Mouse (Mus musculus) kidney, adult 8-10 months (tissue): ENCODE measurements at regions not wholly inside any gene's neighbourhood (a gene's known extent, or its start where the extent isn't known, plus 50 kb on each side); places are given as distances from the start of the nearest gene placed in this dataset.

Experiments used
- DNase-seq, 2 experiments: peaks; one replicate each; pipeline ENCODE4 v3.0.0; 2022

DNA sequence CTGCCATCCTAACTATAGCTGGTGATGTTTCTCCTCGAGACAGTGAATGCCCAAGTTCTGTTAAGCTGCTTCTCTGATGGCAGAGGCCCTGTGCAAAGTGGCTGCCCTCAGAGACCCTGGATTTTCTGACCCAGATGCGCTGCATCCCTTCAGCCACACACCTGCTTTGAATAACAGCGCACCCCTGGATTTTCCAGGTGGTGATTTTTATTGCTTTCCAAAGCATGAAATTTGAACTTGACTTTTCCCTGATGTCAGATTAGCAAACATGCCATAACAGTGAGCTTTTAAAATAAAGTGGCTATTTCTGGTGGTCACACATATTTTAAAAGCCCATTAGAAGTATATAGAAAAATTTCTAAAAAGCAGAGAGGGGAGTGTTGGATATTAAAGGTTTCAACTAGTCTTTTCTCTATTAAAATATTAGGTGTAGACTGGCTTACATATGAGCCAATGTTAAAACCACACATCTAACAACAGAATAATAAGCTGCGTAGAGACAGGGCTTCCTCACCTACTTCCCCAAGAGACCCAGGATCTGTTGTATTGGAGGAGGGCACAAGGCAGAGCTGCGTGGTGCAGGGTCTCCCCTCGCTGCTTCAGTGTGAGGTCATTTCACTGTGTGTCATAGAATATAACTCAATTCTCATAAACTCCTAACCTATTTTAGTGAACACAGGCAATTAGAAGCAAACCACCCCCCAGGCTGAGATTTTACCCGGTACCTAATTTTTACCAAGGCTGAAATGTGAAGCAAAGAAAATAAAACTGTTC is 280.3 kb downstream of the Ccdc91 start:
- DNase-seq, result no peak

DNA sequence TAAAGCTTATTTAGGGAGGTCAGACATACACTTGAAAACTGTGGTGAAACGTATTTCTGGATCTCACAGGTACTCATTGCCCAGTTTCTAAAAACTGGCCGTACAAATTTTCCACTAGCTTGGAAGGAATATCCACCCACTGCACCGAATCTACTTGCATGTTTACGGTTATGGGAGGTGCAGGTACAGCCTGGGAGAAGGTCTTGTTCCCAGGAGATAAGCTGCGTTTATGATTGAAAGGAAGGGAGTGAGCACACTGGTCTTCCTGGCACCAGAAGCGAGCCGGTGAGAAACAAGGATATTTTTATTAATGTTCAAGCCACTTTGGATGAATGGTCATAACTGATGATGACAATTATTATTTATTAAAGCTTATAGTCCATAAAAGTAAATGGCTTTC is 283.9 kb downstream of the Ccdc91 start:
- DNase-seq, result no peak

DNA sequence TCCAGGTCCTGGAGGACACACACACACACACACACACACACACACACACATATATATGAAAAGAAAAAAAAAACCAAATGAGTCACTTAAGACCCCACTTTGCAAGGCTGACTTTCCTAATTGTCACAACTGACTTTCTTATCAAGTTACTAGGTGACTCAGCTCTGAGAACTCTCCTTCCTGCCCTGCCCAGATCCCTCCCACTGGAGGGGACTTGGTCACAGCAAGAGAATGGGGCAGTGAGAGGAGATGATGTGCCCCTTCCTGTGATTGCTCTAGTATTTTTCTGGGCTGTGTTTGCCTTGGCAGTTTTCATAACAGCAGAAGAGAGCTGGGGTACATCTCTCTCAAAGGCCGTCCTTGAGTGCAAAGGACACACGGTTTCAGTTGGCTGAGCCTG is 284.5 kb downstream of the Ccdc91 start:
- no peak for DNase-seq

DNA sequence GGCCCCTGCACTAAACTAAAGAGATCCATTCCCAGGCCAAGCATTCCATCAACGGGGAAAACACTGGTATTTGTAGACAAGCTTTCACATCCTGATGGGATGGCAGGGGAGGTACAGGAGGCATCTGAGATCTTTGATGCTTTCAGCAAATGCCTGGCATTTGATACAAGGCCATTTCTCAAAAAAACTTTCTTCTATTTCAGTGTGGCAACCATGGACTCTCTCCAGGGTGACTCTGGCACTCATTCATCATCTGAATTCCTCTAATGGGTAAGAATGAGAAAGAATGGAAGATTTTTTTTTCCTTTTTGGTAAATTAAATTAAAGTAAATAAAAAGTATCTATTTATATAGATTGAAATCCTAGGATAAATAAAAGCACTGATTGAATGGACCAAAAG is 281.8 kb upstream of the Far2 start:
- DNase-seq, result no peak

DNA sequence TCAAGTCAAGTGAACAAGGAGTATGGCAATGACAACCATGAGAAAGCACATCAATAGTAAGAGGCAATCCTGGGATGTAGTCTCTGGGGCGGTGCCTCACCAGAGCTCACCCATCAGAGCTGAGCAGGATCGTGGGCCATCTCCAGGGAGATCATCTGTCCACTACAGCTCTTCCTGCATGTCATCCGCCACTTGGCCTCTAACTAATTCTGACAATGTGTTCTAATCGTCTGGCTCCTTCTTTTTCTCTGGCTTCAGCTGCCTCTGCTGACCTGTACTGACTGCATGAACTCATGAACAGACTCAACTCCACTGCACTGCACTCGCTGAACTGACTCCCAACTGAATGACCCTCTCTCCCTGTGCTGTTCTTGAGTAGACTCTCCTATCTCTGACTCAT is 277.9 kb upstream of the Far2 start:
- DNase-seq, result no peak

DNA sequence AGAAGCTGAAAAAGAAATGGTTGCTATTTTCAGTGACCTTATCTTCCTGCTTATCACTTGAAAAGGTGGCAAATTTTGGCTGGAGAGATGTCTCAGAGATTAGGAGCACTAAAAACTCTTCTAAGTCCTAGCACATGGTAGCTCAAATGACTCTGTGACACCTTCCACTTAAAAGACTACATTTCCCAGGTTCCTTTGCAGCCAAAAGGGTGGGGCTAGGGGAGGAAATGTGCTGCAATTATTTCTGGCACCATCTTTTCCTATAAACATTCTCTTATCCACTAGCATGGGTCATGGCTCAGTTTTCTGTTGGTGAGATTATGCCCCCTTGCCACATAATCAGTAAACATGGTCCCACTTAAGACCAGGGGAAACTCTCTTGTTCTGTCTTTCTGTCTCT is 277.0 kb upstream of the Far2 start:
- no peak for DNase-seq

DNA sequence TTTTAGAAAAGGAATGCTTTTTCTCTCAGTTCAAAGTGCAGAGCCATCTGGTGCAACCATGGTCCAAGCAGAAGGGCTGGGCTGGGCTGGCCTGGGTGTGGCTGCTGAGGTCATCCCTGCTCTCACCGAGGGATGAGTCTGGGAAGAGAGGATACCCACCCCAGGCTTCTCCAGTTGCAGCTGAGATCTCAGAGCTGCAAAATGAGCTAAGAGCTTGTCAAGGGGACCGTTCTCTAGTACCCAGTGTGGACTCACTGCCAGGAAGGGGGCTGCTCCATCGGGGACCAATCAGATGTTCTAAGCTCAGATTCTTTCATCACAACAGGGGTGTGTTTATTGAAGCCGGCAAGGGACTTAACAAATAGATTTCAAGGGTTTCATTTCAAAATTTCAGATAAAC is 275.6 kb upstream of the Far2 start:
- no peak for DNase-seq

DNA sequence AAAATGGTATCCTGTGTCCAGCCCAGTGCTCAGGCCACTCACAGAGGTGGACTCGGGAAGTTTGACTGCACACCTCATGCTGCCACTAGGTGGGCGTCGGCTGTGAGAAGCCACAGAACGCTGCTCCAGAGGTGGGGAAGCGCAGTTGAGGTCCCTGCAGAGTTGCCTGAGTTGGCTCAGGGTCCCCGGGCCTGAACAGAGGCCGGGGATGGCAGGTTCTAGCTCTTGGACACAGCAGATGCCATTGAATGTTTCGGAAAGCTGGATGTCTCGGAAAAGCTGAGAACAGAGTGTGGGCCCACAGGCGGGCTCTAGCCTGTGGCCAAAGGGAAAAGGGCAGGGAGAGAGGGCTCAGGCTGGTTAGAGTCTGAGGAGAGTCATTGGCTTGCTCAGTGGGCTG is 273.2 kb upstream of the Far2 start:
- DNase-seq, result no peak

DNA sequence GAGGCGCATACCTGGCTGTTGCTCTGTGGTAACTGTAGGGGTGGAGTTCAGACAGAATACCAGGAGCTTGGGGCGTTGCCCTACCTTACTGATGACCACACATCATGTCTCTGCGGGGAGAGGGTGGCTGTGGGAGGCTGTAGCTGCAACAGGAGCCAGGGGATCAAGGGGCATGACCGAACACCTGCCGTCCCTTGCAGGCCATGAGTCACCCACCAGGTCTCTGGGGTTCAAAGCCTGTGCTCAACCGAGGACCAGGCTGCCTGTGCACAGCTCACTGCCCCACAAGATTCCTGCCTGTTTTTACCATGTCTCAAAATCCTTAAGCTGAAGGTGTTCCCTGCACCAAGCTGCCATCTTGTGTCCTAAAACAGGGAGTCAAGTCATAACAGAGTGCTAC is 272.4 kb upstream of the Far2 start:
- DNase-seq, result no peak

DNA sequence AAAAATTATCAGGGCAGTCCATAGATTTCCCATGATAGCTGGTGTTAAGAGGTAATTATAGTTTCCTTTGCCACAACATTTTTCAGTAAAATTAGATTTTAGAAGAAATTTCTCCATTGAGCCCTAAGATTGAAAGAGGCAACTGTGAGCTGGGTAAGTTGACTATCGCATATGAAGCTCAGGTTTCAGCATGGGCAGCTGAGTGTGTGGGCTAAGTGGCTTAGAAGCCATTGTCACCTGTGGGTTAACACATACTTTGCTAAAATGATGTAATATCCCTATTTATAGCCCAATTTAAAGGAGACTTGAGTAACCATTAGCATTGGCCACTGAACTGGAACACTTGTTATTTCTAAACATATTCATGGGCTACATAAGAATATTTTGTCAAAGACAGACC is 267.6 kb upstream of the Far2 start:
- DNase-seq, result no peak

DNA sequence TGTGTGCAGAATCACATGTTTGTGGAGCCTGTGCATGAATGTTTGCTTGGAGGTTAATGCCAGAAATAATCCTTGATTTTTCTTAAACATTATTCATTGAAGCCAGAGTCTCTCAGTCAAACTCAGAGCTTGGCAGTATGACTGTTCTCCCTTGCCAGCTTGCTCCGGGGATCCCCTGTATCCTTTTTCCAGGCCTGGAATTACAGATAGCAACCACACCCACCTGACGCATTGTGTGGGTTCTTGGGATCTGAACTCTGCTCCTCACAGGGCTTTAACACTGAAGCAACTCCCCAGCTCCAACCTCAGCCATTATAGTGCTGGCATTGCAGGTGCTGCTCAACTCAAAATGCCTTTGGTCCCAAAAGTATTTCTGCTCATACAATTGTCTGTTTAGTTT is 262.8 kb upstream of the Far2 start:
- no peak for DNase-seq

DNA sequence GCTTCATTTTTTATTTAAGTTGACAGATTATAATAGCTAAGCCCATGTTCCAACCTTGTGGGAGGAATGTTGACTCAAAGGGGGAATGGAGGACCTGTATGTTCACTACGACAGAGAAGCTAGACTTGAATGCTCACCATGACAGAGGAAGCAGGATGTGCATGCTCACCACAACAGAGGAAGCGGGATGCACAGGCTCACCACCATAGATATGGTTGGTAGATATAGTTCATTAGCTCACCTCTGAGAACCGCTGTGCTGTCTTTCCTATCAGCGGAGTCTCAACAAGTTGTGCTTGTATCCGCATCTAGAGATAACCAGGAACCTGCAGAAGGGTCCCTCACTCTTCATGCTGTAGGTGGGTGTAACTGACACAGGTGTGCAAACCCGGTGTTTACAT is 262.2 kb upstream of the Far2 start:
- no peak for DNase-seq

DNA sequence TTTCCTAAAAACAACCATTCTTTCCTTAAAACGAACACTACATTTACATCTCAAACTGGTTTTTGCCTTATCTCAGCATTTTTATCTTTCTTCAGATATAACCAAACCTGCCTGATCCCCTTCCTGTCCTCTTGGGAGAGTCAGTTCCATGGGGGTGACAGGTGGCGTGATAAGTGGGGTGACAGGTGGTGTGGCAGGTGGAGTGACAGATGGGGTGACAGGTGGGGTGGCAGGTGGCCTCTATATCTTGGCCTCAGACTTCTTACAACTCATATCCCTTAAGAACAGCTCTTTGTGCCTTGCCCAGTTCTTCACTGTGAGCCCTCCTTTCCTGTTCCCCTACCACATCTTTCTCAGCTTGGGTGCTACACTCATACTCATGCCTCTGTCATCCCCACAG is 259.0 kb upstream of the Far2 start:
- no peak for DNase-seq

DNA sequence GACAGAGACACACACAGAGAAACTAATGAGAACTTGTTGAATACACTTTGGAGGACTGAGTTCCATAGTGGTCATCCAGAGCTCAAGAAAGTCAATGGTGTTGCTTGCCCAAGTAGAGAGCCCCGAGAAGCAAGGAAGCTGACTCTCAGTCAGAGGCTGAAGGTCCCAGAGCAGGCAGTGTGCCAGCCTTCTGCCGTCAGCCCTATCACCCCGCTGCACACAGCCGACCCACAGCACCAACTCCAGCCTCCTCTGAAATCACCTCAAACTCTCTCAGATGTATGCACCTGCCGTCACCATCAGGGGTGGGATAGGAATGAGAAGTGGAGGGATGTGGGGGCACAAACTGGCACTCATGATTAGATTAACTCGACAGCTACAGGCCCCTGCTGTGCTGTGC is 257.9 kb upstream of the Far2 start:
- DNase-seq, result no peak

DNA sequence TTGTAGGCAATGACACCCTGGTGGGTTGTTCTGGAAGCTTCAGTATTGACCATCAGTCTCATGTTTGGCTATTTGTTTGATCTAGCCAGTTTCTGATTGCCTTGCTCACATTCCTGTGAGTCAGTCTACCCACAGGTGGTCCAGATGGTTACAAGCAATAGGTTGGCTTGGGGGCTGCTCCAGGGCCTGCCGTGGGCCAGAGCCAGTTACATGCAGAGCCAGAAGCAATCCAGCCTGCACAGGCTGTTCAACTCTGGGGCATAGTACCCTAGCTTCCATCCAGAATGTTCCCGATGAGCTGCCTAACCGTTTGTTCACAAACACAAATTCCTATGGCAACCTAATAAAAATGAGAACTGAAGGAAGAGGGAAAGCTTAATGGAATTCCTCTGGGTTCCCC is 253.2 kb upstream of the Far2 start:
- DNase-seq, result no peak

DNA sequence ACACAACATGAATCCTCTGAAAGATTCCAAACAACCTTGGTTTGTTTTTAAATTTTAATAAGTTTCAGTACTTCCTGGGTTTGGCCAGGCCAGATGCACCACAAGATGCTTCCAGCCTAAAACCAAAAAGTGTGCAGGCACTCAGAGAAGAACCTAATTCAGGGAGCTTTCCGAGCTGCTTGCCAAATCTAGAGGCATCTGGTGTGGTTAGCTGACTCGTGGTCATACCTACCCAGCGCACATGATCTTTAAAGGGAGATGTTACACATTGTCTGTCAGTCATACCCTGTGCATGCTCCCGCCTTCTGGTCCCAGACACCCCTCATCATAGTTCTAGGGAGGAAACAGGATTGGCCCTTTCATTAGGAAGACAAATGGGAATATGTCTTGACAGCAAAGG is 252.7 kb upstream of the Far2 start:
- no peak for DNase-seq

DNA sequence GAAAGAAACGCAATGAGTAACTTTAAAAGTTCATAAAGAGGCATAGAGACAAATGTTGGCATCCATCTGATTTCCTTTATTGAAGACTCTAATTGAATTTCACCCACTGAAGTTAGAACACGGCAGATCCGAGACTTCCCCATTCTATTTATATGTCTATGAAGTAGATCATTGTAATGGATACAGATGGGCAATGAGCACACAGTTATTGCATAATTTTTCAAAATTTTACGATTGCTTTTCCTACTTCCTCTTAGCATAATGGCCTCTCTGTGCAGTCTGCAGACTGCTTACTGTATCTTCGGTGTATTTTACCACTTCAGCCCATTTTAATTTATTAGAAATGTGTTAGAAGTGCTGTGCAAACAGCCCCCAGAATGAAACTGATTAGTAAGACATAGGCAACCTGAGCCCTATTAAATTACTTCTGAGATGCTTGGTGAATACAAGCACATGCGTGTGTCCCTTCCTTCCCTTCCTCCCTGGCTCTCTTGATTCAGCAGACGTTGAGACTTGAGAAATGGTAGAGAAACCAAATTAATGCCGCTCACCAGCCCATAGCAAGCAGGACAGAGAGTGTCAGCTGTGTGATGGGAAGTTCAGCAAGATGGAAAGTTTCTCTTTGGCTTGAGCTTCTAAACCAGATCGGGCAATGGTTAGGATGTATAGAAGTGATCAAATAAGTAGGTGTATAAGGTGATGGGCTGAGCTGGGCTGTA is 247.9 kb upstream of the Far2 start:
- no peak for DNase-seq

DNA sequence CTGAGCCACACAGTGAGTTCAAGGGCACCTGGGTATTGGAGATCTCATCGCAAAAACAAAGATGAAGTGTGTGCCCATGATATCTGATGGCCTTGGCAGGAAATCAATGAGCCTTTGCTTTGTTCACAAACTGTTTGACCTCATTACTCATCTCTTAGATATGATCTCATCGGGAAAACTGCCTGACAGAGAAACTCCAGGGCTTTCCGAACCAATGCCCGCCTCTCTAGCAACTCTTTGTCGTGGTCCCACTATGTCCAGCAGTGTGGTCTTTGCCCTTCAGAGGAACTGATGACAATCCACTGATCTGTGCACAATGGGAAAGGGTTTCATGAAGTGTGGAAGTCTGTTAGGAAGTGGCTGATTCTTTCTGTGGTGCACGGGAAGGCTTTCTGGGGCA is 247.2 kb upstream of the Far2 start:
- no peak for DNase-seq

DNA sequence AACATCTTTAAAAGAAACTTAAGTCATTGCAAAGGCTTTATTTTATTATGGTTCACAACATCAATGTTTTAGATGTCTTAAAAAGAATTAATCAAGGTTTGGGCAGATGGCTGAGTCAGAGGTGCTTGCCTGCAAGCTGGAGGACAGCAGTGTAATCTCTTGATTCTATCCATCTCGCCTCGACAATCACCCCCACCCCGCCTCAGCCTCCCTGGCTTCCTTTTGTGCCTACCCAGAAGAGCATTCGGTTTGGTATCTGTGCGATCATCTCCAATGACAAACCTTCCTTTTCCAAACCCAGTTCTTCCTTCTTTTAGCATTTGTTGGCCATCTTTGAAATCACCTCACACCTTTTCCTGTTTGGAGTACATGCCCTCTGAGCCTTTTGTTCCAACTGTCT is 246.2 kb upstream of the Far2 start:
- DNase-seq, result no peak

DNA sequence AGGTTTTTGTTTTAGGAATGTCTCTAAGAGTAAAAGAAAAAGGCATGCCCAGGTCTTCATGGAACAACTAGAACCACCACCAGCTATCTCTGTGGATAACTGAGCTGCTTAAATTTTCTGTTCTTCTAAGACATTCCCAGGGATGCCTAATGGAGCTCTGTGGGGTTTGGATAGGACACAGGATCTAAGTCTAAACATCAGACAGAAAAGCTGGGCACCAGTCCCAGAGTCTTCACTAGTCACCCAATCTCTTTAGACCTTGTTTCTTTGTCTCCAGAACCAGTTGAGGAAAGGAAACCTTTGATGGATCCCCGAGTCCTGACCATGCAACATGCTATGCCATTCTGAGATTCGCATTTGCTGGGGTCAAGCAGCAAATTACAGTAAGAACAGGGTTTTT is 243.2 kb upstream of the Far2 start:
- DNase-seq, result no peak

DNA sequence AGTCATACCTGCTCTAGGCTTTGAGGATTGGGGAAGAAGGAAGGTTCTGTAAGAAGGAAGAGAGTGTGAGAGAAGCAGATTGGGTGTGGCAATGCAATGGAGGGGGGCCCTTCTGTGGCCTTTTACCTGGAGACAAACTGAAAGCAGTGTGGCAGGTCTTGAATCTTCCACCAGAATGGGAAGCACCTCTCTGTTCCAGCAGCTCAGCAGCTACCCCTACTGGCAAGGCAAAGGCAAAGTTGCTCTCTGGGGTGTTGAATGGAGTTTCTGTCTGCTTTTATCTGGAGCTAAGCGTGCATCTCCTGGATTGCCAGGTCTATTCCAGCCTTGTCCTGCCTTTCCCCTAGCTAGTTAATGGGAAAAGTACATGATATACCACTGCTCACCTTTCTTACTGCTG is 236.3 kb upstream of the Far2 start:
- DNase-seq, result peak; percentile 6 to 26

DNA sequence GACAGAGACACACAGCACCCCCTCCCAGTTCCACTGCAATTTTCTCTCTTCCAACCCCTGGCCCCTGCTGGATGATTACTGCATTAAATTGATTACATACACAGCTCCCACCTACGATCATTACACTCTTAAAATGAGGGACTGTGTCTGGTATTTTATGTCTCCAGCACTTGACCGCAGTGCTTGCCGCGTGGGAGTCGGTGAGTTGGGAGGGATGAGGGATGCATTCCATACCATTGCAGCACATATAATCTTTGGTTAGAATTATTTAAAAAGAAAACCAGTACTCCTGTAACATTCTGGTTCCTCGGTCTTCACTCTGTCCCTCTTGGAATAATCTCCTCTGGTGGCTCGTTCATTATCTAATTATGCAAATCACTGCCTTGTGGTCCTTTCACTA is 230.2 kb upstream of the Far2 start:
- DNase-seq, result no peak

DNA sequence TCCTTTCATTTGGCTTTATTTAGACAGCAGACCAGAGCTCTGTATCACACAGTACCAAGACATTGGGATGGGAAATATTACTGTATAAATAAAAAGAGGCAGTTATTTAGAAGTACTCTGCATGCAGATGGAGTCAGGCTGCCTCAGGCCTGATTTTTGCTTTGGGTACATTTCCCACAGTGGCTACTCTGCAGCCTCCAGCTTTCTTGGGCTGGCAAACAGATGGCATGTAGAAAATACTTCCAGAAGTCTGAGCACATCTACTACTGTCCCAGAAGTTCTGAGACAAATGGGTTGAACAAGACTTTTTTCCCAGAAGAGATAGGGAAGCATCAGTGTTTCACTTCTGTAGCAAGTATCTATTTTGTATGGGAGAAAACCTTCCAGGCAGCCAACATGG is 229.8 kb upstream of the Far2 start:
- DNase-seq, result no peak

DNA sequence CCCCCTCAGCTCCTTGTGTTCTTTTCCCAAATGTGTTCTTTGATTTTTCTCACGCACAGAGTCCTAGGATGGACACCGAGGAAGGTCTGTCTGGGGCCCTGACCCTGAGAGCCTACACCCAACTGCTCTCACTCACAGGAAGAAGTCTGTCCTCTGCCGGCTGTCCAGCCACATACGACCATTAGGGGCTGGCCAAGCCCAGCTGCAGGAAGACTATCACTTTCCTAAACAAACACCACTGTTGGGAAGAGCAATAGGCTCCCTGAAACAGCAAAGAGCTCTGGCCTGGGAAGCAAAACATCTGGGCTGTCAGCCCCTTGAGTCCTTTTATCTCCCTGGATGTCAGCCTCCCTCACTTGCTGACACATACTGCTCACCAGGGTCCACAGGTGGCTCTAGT is 224.8 kb upstream of the Far2 start:
- no peak for DNase-seq

DNA sequence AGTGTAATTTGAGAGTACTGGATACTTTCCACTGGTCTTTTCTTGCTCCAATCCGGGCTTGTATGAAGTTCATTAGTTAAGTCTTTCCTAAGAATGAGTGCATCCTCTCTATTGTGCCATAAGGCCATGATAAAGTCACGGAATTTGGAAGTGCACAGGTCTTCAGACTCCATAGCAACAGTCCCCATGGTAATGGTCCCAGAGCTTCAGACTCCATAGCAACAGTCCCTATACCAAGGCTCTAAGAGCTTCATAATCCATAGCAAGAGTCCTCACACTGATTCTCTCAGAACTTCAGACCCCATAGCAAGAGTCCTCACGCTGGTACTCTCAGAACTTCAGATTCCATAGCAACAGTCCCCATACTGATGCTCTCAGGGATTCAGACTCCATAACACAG is 214.5 kb upstream of the Far2 start:
- DNase-seq, result no peak
